Mouse (Mus musculus) forebrain, embryonic 13.5 days (tissue): Measurements from ENCODE around the gene Fosl1. TPM values are rescaled to one million over a fixed set of nuclear protein-coding genes. Genes with fewer than 3 reads are reported as not detected.

Experiments used
- ATAC-seq: fragments of 200-750 bp; cut with Nextera tagmentation; 2 replicates; pipeline ENCODE4 v1.8.0; 2017
- H3K27ac ChIP-seq: fragments of 300-500 bp; sonication (generic); 2 replicates; pipeline ENCODE4 v1.5.1; 2015; ENCODE audit warnings: inconsistent platforms, mild to moderate bottlenecking, moderate library complexity
- H3K27me3 ChIP-seq: fragments of 300-500 bp; sonication (generic); 2 replicates; pipeline ENCODE4 v1.6.1; 2015; ENCODE audit warnings: mild to moderate bottlenecking, inconsistent platforms
- H3K36me3 ChIP-seq: fragments of 300-500 bp; sonication (generic); 2 replicates; pipeline ENCODE4 v1.6.1; 2015; ENCODE audit warnings: mild to moderate bottlenecking, inconsistent platforms; ENCODE audit not compliant: poor library complexity, severe bottlenecking
- H3K4me1 ChIP-seq: fragments of 300-500 bp; sonication (generic); 2 replicates; pipeline ENCODE4 v1.6.1; 2015; ENCODE audit warnings: inconsistent platforms
- H3K4me2 ChIP-seq: fragments of 300-500 bp; sonication (generic); 2 replicates; pipeline ENCODE4 v1.6.1; 2015; ENCODE audit warnings: inconsistent platforms, mild to moderate bottlenecking, moderate library complexity
- H3K4me3 ChIP-seq: fragments of 300-500 bp; sonication (generic); 2 replicates; pipeline ENCODE4 v1.5.1; 2015; ENCODE audit warnings: mild to moderate bottlenecking, inconsistent platforms
- H3K9ac ChIP-seq: fragments of 300-500 bp; sonication (generic); 2 replicates; pipeline ENCODE4 v1.6.1; 2015; ENCODE audit warnings: mild to moderate bottlenecking, inconsistent platforms
- H3K9me3 ChIP-seq: fragments of 300-500 bp; sonication (generic); replicated peaks from 2 replicates; pipeline ENCODE4 v1.6.1; 2016; ENCODE audit warnings: inconsistent platforms
- WGBS: fragments of 180-500 bp; shearing (Covaris S2); methylation state at CpG from one replicate; pipeline ENCODE4 v1.1.7; 2015; 5-methylcytosine and 5-hydroxymethylcytosine counted together
- polyA plus RNA-seq: library from polyadenylated mRNA; unstranded; fragments of >200 nt; fragmentation: Nextera tagmentation; extraction: Ambion mirVana; gene quantifications from 2 replicates; pipeline ENCODE4 v1.2.1, GENCODE M21; 2015

Gene Fosl1
- polyA plus RNA-seq, 1 experiment from 2014 or later: not detected

DNA sequence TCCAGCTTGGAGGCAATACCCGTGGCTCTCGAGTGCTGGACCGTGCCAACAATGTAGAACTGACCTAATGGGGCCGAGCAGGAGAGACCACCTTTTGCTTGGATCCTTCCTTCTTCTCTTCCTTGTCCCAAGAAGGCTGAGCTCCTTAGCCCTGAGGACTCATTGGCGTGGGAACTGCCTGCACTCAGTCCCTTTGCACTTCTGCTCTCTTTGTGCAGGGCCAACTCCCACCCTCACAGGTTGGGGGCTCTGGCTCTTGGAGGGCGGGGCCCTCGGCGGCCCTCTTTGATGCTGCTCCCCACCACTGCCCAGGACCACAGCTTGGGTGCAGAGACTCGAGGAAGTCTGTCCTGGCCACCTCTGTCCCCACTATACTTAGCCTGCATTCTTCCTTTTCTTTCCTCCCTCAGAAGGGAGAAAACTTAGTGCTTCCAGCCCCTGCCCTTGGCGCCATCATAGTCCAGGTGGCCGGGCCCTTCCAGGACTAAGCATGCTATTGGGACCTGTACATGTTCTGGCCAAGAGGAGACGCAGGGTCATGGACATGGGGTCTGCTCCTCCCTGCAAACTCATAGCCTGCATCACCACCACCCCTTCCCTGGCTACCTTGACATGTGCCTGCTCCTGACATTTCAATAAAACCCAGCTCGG is 20.6 kb upstream of the Fosl1 start:
- no peak for ATAC-seq
- Histone ChIP-seq H3K36me3 (peaks cover 34% of the 10 kb centered on the region), H3K27ac (no peak overlapping the region), H3K9me3 (no peaks in the 10 kb centered on the region), H3K4me2 (peak overlapping the region; percentile 71; the same call in 1 of the 2 replicates), H3K27me3 (no peaks in the 10 kb centered on the region), H3K9ac (0 out of 2 replicates have a peak overlapping the region, but pooled peaks have one; percentile 31), H3K4me3 (no peak overlapping the region), H3K4me1 (peaks cover 38% of the 10 kb centered on the region)
- 95% methylated on average over 13 of the region's 13 CpGs for WGBS

GRCm38 (mm10) chr19:5428083-5428482 is 19.3 kb upstream of the Fosl1 start:
- Histone ChIP-seq H3K9me3 (no peaks in the 10 kb centered on the region), H3K27me3 (no peaks in the 10 kb centered on the region), H3K36me3 (peaks cover 27% of the 10 kb centered on the region), H3K4me3 (no peak overlapping the region), H3K27ac (no peak overlapping the region), H3K9ac (no peak overlapping the region), H3K4me1 (peaks cover 33% of the 10 kb centered on the region), H3K4me2 (no peak overlapping the region)
- no peak for ATAC-seq
- whole genome bisulfite sequencing: 86% methylated on average over 2 of the region's 2 CpGs

DNA sequence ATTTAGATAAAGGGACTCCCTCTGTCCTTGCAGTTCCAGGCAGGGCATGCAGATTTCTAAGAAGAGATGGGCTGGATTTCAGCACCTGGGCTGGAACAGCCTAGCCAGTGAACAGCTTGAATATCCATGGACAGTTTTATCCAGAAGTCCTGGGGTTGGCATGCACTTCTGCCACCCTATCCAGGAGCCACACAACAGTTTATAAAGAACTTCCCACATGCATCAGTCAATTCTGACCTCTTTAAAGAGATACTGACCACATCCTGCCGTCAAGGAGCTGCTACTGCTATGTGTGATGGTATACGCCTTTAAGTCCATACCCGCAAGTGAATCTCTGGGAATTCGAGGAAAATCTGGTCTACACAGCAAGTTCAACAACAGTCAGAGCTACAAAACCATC is 18.1 kb upstream of the Fosl1 start:
- Histone ChIP-seq H3K4me2 (no peak overlapping the region), H3K27ac (no peak overlapping the region), H3K36me3 (peaks cover 24% of the 10 kb centered on the region), H3K4me1 (peaks cover 29% of the 10 kb centered on the region), H3K27me3 (no peaks in the 10 kb centered on the region), H3K4me3 (no peak overlapping the region), H3K9ac (no peak overlapping the region), H3K9me3 (no peaks in the 10 kb centered on the region)
- no peak for ATAC-seq
- WGBS: 87% methylated on average over 4 of the region's 4 CpGs

DNA sequence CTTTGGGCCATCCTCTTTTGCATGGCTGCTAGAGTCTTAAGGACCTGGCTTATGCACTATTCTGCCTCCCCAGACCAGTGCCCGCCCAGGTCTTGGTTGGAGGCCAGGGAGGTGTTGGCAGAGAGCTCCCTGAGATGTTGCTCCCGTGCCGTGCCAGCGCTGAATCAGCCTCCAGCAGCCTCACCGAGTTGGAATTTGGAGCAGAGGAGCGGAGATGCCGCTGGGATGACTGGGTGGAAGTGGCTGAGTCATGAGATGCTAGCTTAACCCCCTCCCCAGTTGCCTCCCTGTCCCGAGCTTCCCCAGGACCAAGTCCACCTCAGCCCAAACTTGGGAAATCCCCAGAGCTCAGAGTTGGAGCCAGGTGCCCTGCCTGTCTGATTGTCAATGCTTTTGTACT is 17.5 kb upstream of the Fosl1 start:
- H3K9me3 ChIP-seq: no peaks in the 10 kb centered on the region
- peaks cover 29% of the 10 kb centered on the region for H3K4me1 ChIP-seq
- H3K27me3 ChIP-seq: no peaks in the 10 kb centered on the region
- peaks cover 24% of the 10 kb centered on the region for H3K36me3 ChIP-seq
- no peak overlapping the region for H3K9ac ChIP-seq
- H3K27ac ChIP-seq: no peak overlapping the region
- WGBS: 76% methylated on average over 8 of the region's 8 CpGs
- H3K4me3 ChIP-seq: no peak overlapping the region
- ATAC-seq: no peak
- H3K4me2 ChIP-seq: no peak overlapping the region

GRCm38 (mm10) chr19:5430408-5430807 is 16.9 kb upstream of the Fosl1 start:
- H3K27ac ChIP-seq: no peak overlapping the region
- H3K36me3 ChIP-seq: peaks cover 24% of the 10 kb centered on the region
- no peak overlapping the region for H3K4me2 ChIP-seq
- no peak for ATAC-seq
- 86% methylated on average over 1 of the region's 1 CpGs for WGBS
- H3K9ac ChIP-seq: no peak overlapping the region
- H3K4me1 ChIP-seq: peaks cover 29% of the 10 kb centered on the region
- H3K4me3 ChIP-seq: no peak overlapping the region
- H3K9me3 ChIP-seq: no peaks in the 10 kb centered on the region
- no peaks in the 10 kb centered on the region for H3K27me3 ChIP-seq

- H3K9me3 ChIP-seq: no peaks in the 10 kb centered on the region
- H3K36me3 ChIP-seq: peaks cover 13% of the 10 kb centered on the region
- H3K9ac ChIP-seq: no peak overlapping the region
- no peak overlapping the region for H3K27ac ChIP-seq
- 0 out of 2 replicates have a peak, but pooled peaks cover 3% of the 10 kb centered on the region for H3K27me3 ChIP-seq
- H3K4me1 ChIP-seq: peaks cover 13% of the 10 kb centered on the region
- 84% methylated on average over 4 of the region's 4 CpGs for WGBS
- H3K4me2 ChIP-seq: no peak overlapping the region
- no peak for ATAC-seq
- H3K4me3 ChIP-seq: no peak overlapping the region
Measured at GRCm38 (mm10) chr19:5431911-5432464, 15.4 kb upstream of the Fosl1 start.

GRCm38 (mm10) chr19:5432992-5433852 is 14.1 kb upstream of the Fosl1 start:
- no peak for ATAC-seq
- WGBS: 16% methylated on average over 16 of the region's 16 CpGs
- H3K9me3 ChIP-seq: no peaks in the 10 kb centered on the region
- H3K4me1 ChIP-seq: peaks cover 7% of the 10 kb centered on the region
- peak overlapping the region; percentile 50 for H3K9ac ChIP-seq
- H3K4me2 ChIP-seq: peak overlapping the region; percentile 51
- 0 out of 2 replicates have a peak, but pooled peaks cover 6% of the 10 kb centered on the region for H3K27me3 ChIP-seq
- H3K4me3 ChIP-seq: 0 out of 2 replicates have a peak overlapping the region, but pooled peaks have one; percentile 12
- H3K27ac ChIP-seq: no peak overlapping the region
- peaks cover 3% of the 10 kb centered on the region; the same call in 1 of the 2 replicates for H3K36me3 ChIP-seq

DNA sequence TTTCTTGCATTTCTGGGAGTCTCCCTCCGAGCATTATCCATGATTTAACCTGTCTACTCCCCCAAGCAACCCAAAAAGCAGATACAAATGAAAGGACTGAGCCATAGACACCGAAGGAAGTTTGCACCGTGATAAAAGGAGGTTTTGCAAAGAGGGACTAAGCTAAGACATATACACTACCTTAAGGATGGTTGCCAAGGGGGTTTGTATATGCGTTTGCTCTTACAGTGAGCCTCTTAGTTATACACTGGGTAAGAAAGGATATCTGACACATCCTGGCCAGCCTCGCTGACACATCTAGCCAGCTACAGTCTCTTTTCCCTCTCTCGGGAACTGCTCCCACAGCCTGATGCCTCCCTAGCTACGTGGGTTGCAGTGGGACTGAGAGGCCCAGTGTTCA is 13.4 kb upstream of the Fosl1 start:
- H3K9ac ChIP-seq: no peak overlapping the region
- 0 out of 2 replicates have a peak, but pooled peaks cover 6% of the 10 kb centered on the region for H3K27me3 ChIP-seq
- no peak for ATAC-seq
- no peaks in the 10 kb centered on the region for H3K9me3 ChIP-seq
- H3K36me3 ChIP-seq: no peaks in the 10 kb centered on the region; the same call in 1 of the 2 replicates
- peak overlapping the region; percentile 51; the same call in 1 of the 2 replicates for H3K4me2 ChIP-seq
- WGBS: 74% methylated on average over 7 of the region's 7 CpGs
- peaks cover 6% of the 10 kb centered on the region for H3K4me1 ChIP-seq
- no peak overlapping the region for H3K4me3 ChIP-seq
- H3K27ac ChIP-seq: no peak overlapping the region

- H3K9me3 ChIP-seq: peaks cover 6% of the 10 kb centered on the region; the same call in 1 of the 2 replicates
- peaks cover 17% of the 10 kb centered on the region for H3K4me1 ChIP-seq
- H3K27ac ChIP-seq: no peak overlapping the region
- H3K36me3 ChIP-seq: no peaks in the 10 kb centered on the region
- H3K4me2 ChIP-seq: no peak overlapping the region
- H3K4me3 ChIP-seq: no peak overlapping the region
- WGBS: 73% methylated on average over 9 of the region's 9 CpGs
- H3K27me3 ChIP-seq: peaks cover 47% of the 10 kb centered on the region
- no peak overlapping the region for H3K9ac ChIP-seq
- ATAC-seq: no peak
Measured at GRCm38 (mm10) chr19:5444371-5444908, 2.9 kb upstream of the Fosl1 start.

- H3K4me2 ChIP-seq: no peak overlapping the region
- ATAC-seq: no peak
- no peak overlapping the region for H3K9ac ChIP-seq
- peaks cover 17% of the 10 kb centered on the region for H3K4me1 ChIP-seq
- H3K27me3 ChIP-seq: peaks cover 52% of the 10 kb centered on the region
- no peak overlapping the region for H3K27ac ChIP-seq
- H3K9me3 ChIP-seq: peaks cover 6% of the 10 kb centered on the region; the same call in 1 of the 2 replicates
- no peak overlapping the region for H3K4me3 ChIP-seq
- WGBS: 37% methylated on average over 7 of the region's 7 CpGs
- H3K36me3 ChIP-seq: no peaks in the 10 kb centered on the region
Measured at GRCm38 (mm10) chr19:5444954-5445353, 2.4 kb upstream of the Fosl1 start.

DNA sequence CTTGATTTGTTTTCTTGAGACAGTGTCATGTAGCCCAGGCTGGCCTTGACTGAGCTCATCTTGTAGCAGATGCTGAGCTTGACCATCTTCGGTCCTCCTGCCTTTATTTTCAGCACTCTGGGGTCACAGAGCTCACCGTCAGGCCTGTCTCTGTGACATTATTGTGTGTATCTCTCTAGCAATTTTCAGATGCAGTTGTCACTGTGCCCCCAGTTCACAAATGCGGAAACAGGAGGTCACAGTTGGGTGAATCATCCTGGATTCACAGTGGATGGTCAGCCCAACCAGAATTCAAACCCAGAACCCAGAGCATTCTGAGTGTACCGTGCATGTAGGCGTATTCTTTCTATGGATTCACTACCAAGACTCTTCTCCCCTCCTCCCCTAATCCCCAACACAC is 1.6 kb upstream of the Fosl1 start:
- peaks cover 60% of the 10 kb centered on the region for H3K27me3 ChIP-seq
- H3K27ac ChIP-seq: no peak overlapping the region
- 90% methylated on average over 5 of the region's 5 CpGs for WGBS
- no peaks in the 10 kb centered on the region for H3K9me3 ChIP-seq
- ATAC-seq: no peak
- H3K4me3 ChIP-seq: no peak overlapping the region
- H3K36me3 ChIP-seq: no peaks in the 10 kb centered on the region
- H3K4me2 ChIP-seq: no peak overlapping the region
- H3K4me1 ChIP-seq: peaks cover 17% of the 10 kb centered on the region
- no peak overlapping the region for H3K9ac ChIP-seq
